Mouse (Mus musculus) ES-Bruce4 (cell line): Measurements from ENCODE around the gene Morf4l2.

Experiments used
- CTCF ChIP-seq: IDR thresholded peaks from one replicate; pipeline ENCODE4 v1.8.1; 2011; ENCODE audit warnings: low read depth, low read length
- EP300 ChIP-seq: IDR thresholded peaks from 2 replicates; pipeline ENCODE4 v1.6.1; 2011; ENCODE audit warnings: low read depth, low read length; ENCODE audit not compliant: insufficient read depth
- POLR2A ChIP-seq: IDR thresholded peaks from one replicate; pipeline ENCODE4 v1.8.1; 2011; ENCODE audit warnings: low read length; ENCODE audit not compliant: insufficient read depth

DNA sequence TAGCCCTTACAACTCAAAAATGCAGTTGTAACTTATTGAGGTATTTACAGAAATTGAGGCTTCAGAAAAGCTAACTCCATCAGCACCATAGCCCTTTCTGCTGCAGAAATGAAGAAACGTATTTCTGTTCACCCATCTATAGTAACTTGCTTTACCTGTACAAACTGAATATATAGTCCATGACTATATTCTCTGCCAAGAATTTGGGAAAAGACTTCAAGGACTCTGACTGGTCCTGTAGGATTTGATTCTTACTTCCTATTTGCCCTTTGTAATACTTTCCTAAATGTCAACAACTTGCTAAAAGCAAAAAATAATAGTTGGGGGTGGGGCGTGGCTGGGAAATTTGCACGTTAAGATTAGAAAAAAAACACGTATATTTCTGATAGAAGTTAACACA lies 11.5 kb downstream of the Morf4l2 start:
- TF ChIP-seq CTCF (no peak), EP300 (no peak), POLR2A (no peak)
